Mouse (Mus musculus): Measurements from ENCODE around the gene Tmco4. TPM values are rescaled to one million over a fixed set of nuclear protein-coding genes. Genes with fewer than 3 reads are reported as not detected.

Tmco4 gene
- total RNA-seq, 2 experiments from 2014 or later, result 4.7 TPM

GRCm38 (mm10) chr4:139058029-139058428 lies 85.3 kb downstream of the Tmco4 start:
- no peak for DNase-seq

- DNase-seq, result no peak
Measured at GRCm38 (mm10) chr4:139059569-139059968, 86.9 kb downstream of the Tmco4 start.

GRCm38 (mm10) chr4:139064831-139065230 lies 92.1 kb downstream of the Tmco4 start:
- DNase-seq, result no peak

- no peak for DNase-seq
Measured at GRCm38 (mm10) chr4:139068287-139068686, 95.6 kb downstream of the Tmco4 start.

- peak; percentile 64 for DNase-seq
Measured at GRCm38 (mm10) chr4:139074060-139074459, 101.4 kb downstream of the Tmco4 start.

GRCm38 (mm10) chr4:139075041-139075711 lies 102.5 kb downstream of the Tmco4 start, which contains the start of gene Htr6:
Gene Htr6 (minus strand): TSS chr4:139075570.
- DNase-seq, result no peak

GRCm38 (mm10) chr4:139075915-139076314 lies 103.2 kb downstream of the Tmco4 start:
- no peak for DNase-seq

GRCm38 (mm10) chr4:139078313-139078712 lies 105.6 kb downstream of the Tmco4 start:
- no peak for DNase-seq

- no peak for DNase-seq
Measured at GRCm38 (mm10) chr4:139078726-139079125, 106.0 kb downstream of the Tmco4 start.

- DNase-seq, result no peak
Measured at GRCm38 (mm10) chr4:139079439-139079838, 106.8 kb downstream of the Tmco4 start.

GRCm38 (mm10) chr4:139080259-139080658 lies 107.6 kb downstream of the Tmco4 start:
- DNase-seq, result no peak

- no peak for DNase-seq
Measured at GRCm38 (mm10) chr4:139081270-139081931, 108.7 kb downstream of the Tmco4 start.

GRCm38 (mm10) chr4:139082790-139083564 lies 110.3 kb downstream of the Tmco4 start:
- no peak for DNase-seq

GRCm38 (mm10) chr4:139085337-139085736 lies 112.6 kb downstream of the Tmco4 start:
- DNase-seq, result no peak

- DNase-seq, result peak; percentile 60
Measured at GRCm38 (mm10) chr4:139086037-139086436, 113.3 kb downstream of the Tmco4 start.

GRCm38 (mm10) chr4:139086984-139087383 lies 114.3 kb downstream of the Tmco4 start:
- DNase-seq, result no peak

GRCm38 (mm10) chr4:139088982-139089671 lies 116.4 kb downstream of the Tmco4 start:
- no peak for DNase-seq

GRCm38 (mm10) chr4:139090303-139090940 lies 117.7 kb downstream of the Tmco4 start:
- no peak for DNase-seq

- DNase-seq, result no peak
Measured at GRCm38 (mm10) chr4:139091066-139091465, 118.4 kb downstream of the Tmco4 start.

GRCm38 (mm10) chr4:139091478-139092355 lies 119.0 kb downstream of the Tmco4 start:
- DNase-seq, result peak; percentile 62
